26 mouse cellular contexts compared by ENCODE assay signal in genomic region chr7:92197621-92198020, GRCm38 (mm10).
DNase-seq lines count a peak whose midpoint lies in the region; ATAC-seq and TF ChIP-seq lines count a peak whose summit lies in the region.
"Had no signal": no experiment of that assay in that cellular context is flagged by ENCODE, and none has a peak within 500 bp of the region (broad histone marks: within the 10 kb centered on the region; RNA-seq: fewer than 3 reads in every experiment).

No protein-coding gene starts in this region.

- TF ChIP-seq CTCF in midbrain, postnatal 0 days (IDR thresholded peaks at IDR 0.05) = no peak
- TF ChIP-seq CTCF in stomach, postnatal 0 days (IDR thresholded peaks at IDR 0.05; ENCODE audit: low read depth) = no peak

- no peak overlapping the region for H3K27ac ChIP-seq in midbrain, embryonic 11.5 days (ENCODE audit: low read depth, low read length)
- no peak overlapping the region for H3K27ac ChIP-seq in midbrain, postnatal 0 days (ENCODE audit: low read depth, low read length)
- H3K27ac ChIP-seq in stomach, postnatal 0 days (replicated peaks) = no peak overlapping the region
- H3K27ac ChIP-seq in kidney, embryonic 15.5 days = no peak overlapping the region
- H3K27ac ChIP-seq: hindbrain, embryonic 10.5 days; kidney, postnatal 0 days; limb, embryonic 12.5 days; liver, embryonic 15.5 days; midbrain, embryonic 12.5 days; neural tube, embryonic 15.5 days had no signal

- 77% methylated on average over 3 of the region's 3 CpGs for WGBS in midbrain, embryonic 11.5 days
- 77% methylated on average over 3 of the region's 3 CpGs for WGBS in midbrain, postnatal 0 days
- 60% methylated on average over 3 of the region's 3 CpGs for WGBS in stomach, postnatal 0 days
- 73% methylated on average over 3 of the region's 3 CpGs for WGBS in kidney, embryonic 15.5 days

- no peaks in the 10 kb centered on the region for H3K9me3 ChIP-seq in midbrain, embryonic 11.5 days (ENCODE audit: control insufficient read depth, low read length)
- no peaks in the 10 kb centered on the region for H3K9me3 ChIP-seq in midbrain, postnatal 0 days (ENCODE audit: low read length)
- H3K9me3 ChIP-seq in stomach, postnatal 0 days (ENCODE audit: control insufficient read depth, low read length) = no peaks in the 10 kb centered on the region
- H3K9me3 ChIP-seq in kidney, embryonic 15.5 days (replicated peaks) = no peaks in the 10 kb centered on the region
- H3K9me3 ChIP-seq: hindbrain, embryonic 10.5 days; limb, embryonic 12.5 days; liver, embryonic 15.5 days; midbrain, embryonic 12.5 days; neural tube, embryonic 15.5 days had no signal

- H3K27me3 ChIP-seq in midbrain, embryonic 11.5 days (ENCODE audit: control insufficient read depth, insufficient read depth, low read length) = no peaks in the 10 kb centered on the region
- no peaks in the 10 kb centered on the region for H3K27me3 ChIP-seq in midbrain, postnatal 0 days (ENCODE audit: insufficient read depth, low read length)
- H3K27me3 ChIP-seq in stomach, postnatal 0 days (ENCODE audit: control insufficient read depth, insufficient read depth, low read length) = no peaks in the 10 kb centered on the region
- H3K27me3 ChIP-seq in kidney, embryonic 15.5 days = no peaks in the 10 kb centered on the region
- H3K27me3 ChIP-seq: limb, embryonic 12.5 days; liver, embryonic 15.5 days; midbrain, embryonic 12.5 days; neural tube, embryonic 15.5 days had no signal

- H3K4me3 ChIP-seq in midbrain, embryonic 11.5 days (ENCODE audit: low read depth, low read length) = no peak overlapping the region
- no peak overlapping the region for H3K4me3 ChIP-seq in midbrain, postnatal 0 days (ENCODE audit: low read depth, low read length)
- no peak overlapping the region for H3K4me3 ChIP-seq in stomach, postnatal 0 days (ENCODE audit: low read depth, low read length)
- no peak overlapping the region for H3K4me3 ChIP-seq in kidney, embryonic 15.5 days (replicated peaks)
- H3K4me3 ChIP-seq: erythroblast, embryonic 14.5 days; hindbrain, embryonic 10.5 days; limb, embryonic 12.5 days; liver, embryonic 15.5 days; midbrain, embryonic 12.5 days; neural tube, embryonic 15.5 days had no signal

- DNase-seq in midbrain, embryonic 11.5 days (ENCODE audit: low spot score, missing footprints) = peak; percentile 39
- DNase-seq in midbrain, postnatal 0 days (ENCODE audit: low spot score) = no peak
- DNase-seq in cerebellum, adult 11-12 months = peak; percentile 51
- DNase-seq in cerebellum, adult 9-11 months = peak; percentile 63
- DNase-seq in stomach, postnatal 0 days (ENCODE audit: low spot score) = no peak
- no peak for DNase-seq in adrenal gland, adult 2 months
- DNase-seq: adrenal gland, adult 8-10 months; B cell, adult 2 months; gastrocnemius, postnatal 10 days; heart, postnatal 14 days; kidney, adult 2 months; kidney, postnatal 4 days; lung, embryonic 14.5 days; lung, postnatal 14 days; thymus, adult 2 months; thymus, postnatal 36 days had no signal

- no peak for ATAC-seq in midbrain, embryonic 11.5 days (ENCODE audit: low FRiP score)
- ATAC-seq in midbrain, postnatal 0 days (ENCODE audit: low FRiP score) = no peak
- ATAC-seq in stomach, postnatal 0 days (ENCODE audit: low FRiP score, low TSS enrichment) = 0 out of 2 replicates have a peak, but pooled peaks have one; percentile 40
- no peak for ATAC-seq in kidney, embryonic 15.5 days (replicated peaks; ENCODE audit: low FRiP score)
- ATAC-seq: forebrain, embryonic 16.5 days; hindbrain, embryonic 16.5 days had no signal

- no peaks in the 10 kb centered on the region for H3K4me1 ChIP-seq in midbrain, embryonic 11.5 days (ENCODE audit: control insufficient read depth, insufficient read depth, low read length)
- no peaks in the 10 kb centered on the region for H3K4me1 ChIP-seq in midbrain, postnatal 0 days (ENCODE audit: insufficient read depth, low read length)
- no peaks in the 10 kb centered on the region for H3K4me1 ChIP-seq in stomach, postnatal 0 days (replicated peaks; ENCODE audit: control insufficient read depth, insufficient read depth)
- H3K4me1 ChIP-seq in kidney, embryonic 15.5 days = no peaks in the 10 kb centered on the region
- H3K4me1 ChIP-seq: hindbrain, embryonic 10.5 days; limb, embryonic 12.5 days; liver, embryonic 15.5 days; midbrain, embryonic 12.5 days; neural tube, embryonic 15.5 days had no signal

- no peaks in the 10 kb centered on the region for H3K36me3 ChIP-seq in midbrain, embryonic 11.5 days (ENCODE audit: control insufficient read depth, insufficient read depth, low read length)
- H3K36me3 ChIP-seq in midbrain, postnatal 0 days (ENCODE audit: insufficient read depth, low read length) = no peaks in the 10 kb centered on the region
- no peaks in the 10 kb centered on the region for H3K36me3 ChIP-seq in stomach, postnatal 0 days (ENCODE audit: control insufficient read depth, insufficient read depth, low read length)
- no peaks in the 10 kb centered on the region for H3K36me3 ChIP-seq in kidney, embryonic 15.5 days
- H3K36me3 ChIP-seq: hindbrain, embryonic 10.5 days; limb, embryonic 12.5 days; liver, embryonic 15.5 days; midbrain, embryonic 12.5 days; neural tube, embryonic 15.5 days had no signal

- no peak for TF ChIP-seq EP300 in stomach, postnatal 0 days (optimal IDR thresholded peaks at IDR 0.05)

- no peak overlapping the region for H3K4me2 ChIP-seq in midbrain, embryonic 11.5 days
- H3K4me2 ChIP-seq in midbrain, postnatal 0 days (ENCODE audit: low read depth, low read length, poor library complexity, severe bottlenecking) = no peak overlapping the region
- no peak overlapping the region for H3K4me2 ChIP-seq in stomach, postnatal 0 days (replicated peaks; ENCODE audit: low read depth)
- H3K4me2 ChIP-seq in kidney, embryonic 15.5 days = no peak overlapping the region
- H3K4me2 ChIP-seq: limb, embryonic 12.5 days; liver, embryonic 15.5 days; lung, embryonic 14.5 days; midbrain, embryonic 12.5 days; neural tube, embryonic 15.5 days had no signal

- no peak overlapping the region for H3K9ac ChIP-seq in midbrain, embryonic 11.5 days (ENCODE audit: low read length)
- no peak overlapping the region for H3K9ac ChIP-seq in midbrain, postnatal 0 days (replicated peaks; ENCODE audit: low read length, poor library complexity, severe bottlenecking)
- H3K9ac ChIP-seq in stomach, postnatal 0 days (ENCODE audit: low read length) = no peak overlapping the region
- H3K9ac ChIP-seq in kidney, embryonic 15.5 days = no peak overlapping the region
- H3K9ac ChIP-seq: limb, embryonic 12.5 days; liver, embryonic 15.5 days; lung, embryonic 14.5 days; midbrain, embryonic 12.5 days; neural tube, embryonic 15.5 days had no signal

Comparison
In these comparisons a context has a peak if more than half of its experiments do, and no peak if none do; other contexts are left out.
1. DNase-seq: peak in midbrain, embryonic 11.5 days (single experiment), cerebellum, adult 11-12 months (single experiment) and cerebellum, adult 9-11 months (single experiment); none in midbrain, postnatal 0 days (single experiment), stomach, postnatal 0 days (single experiment) and adrenal gland, adult 2 months (single experiment).